Mouse (Mus musculus) layer of hippocampus, adult 2 months (tissue): ENCODE measurements around the gene Slc12a3. TPM values are rescaled to one million over a fixed set of nuclear protein-coding genes. Genes with fewer than 3 reads are reported as not detected.

Source experiments
- DNase-seq, 2 experiments: peaks; one replicate each; pipeline ENCODE4 v3.0.0; 2022; ENCODE audit warnings: low spot score in 2 of 2
- H3K27ac ChIP-seq: fragments of 200-600 bp; 2 replicates; pipeline ENCODE4 v1.8.1; 2022
- H3K4me3 ChIP-seq: fragments of 200-600 bp; 2 replicates; pipeline ENCODE4 v1.8.1; 2022; ENCODE audit warnings: mild to moderate bottlenecking
- CTCF ChIP-seq: fragments of 200-600 bp; conservative IDR thresholded peaks from 2 replicates; pipeline ENCODE4 v1.8.1; 2022; ENCODE audit warnings: antibody characterized with exemption, mild to moderate bottlenecking, moderate library complexity
- long read RNA-seq, 2 experiments: library from polyadenylated mRNA; stranded (forward); transcript quantifications; one replicate each; pipeline ENCODE4 v2.0.0; 2021; ENCODE audit warnings: borderline mapping rate in 2 of 2
- total RNA-seq, 2 experiments: library from RNA; stranded (reverse); gene quantifications; 2 replicates each; pipeline ENCODE4 v1.2.3; 2021

The Slc12a3 gene
- 1 to 10 TPM in 1 of 2 experiments, under 1 TPM in 1; 0.54 to 1.0 TPM for total RNA-seq
- long read RNA-seq, experiment 1: 0 reads
- long read RNA-seq, experiment 2: 0 reads

DNA sequence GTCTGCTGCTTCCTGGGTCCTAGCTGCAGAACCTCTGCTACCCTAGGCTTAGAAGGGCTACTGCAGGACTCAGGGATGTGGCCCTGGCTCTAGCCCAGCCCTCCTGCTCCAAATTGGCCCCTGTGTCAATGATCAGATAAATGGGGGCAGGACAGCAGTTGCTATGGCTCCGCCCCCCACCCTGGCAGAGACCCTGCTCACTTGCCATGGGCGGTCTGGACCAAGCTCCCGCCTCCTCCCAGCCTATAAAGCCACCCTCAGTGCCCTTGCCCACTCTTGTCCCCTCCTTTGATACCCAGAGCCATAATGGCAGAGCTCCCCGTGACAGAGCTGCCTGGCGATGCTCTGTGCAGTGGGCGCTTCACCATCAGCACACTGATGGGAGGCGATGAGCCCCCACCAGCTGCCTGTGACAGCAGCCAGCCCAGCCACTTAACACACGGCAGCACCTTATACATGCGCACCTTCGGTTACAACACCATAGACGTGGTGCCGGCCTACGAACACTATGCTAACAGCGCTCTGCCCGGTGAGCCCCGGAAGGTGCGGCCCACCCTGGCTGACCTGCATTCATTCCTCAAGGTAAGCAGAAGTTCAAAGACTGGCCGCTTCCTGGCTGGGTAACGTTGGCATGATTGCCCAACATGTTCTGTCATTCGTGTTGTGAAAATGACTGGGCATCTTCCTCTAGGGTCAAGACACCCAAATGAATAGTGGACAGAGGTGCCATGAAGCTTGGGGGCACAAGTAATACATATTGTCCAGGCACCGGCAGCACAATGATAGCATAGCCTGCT lies at the start of gene Slc12a3:
TSS of gene Slc12a3 (plus strand) at position 270 of the 797 bp plus-strand sequence.
- no peak for DNase-seq
- no peak for TF ChIP-seq CTCF
- no peak within 1 kb of the TSS for H3K4me3 ChIP-seq
- H3K27ac ChIP-seq: no peak within 1 kb of the TSS

DNA sequence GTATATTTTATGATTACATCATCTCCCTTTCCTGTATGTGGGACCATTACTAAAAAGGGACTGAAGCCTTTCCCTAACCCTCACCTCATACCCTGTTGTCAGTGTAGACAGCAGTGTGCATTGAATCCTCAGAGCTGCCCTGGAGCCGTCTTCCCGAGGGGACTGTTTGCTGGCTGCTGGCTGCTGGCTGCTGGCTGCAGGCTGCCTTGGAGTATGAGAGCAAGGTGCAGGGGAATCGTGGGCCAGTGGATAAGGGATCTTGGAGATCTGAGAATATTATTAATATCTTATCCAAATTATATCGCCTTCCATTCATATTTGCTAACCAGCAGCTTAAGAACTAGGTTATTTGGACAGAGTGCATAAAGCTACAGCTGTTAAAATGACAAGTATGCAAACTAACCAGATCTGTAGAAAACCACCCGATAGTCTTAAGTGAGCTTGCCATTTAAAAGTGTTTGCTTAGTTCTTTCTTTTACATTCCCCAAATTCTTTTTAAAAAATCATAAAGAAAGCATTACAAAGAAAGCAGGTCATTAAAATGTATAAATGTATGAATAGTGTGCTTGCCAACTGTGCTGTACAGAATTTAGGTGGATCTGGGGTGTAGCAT lies 48.9 kb upstream of the Slc12a3 start:
- no peak for TF ChIP-seq CTCF
- no peak for DNase-seq
- no peak overlapping the region for H3K27ac ChIP-seq
- H3K4me3 ChIP-seq: no peak overlapping the region

DNA sequence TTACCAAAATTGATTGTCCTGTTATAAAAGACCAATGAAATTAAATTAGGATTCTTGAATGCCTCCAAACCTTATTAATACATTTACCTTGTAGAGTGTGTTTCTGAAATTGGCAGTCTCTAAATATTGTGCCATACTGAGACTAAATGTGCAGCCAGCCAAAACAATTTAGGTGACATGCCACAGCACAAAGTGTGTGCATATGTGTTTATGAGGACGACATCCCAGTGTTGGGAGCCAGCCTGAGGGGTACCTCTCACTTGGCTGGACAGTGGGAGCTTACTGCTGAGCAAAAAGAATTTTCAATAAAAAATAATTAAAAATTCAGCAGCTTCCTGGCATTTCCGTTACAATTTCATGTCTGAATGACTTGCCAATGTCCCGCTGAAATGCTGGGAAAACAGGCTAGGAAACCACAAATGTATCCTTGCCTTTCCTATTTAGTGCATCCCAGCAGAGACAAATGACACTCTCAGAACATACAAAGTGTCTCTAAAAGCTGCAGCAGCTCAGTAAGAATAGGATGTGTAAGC lies 46.5 kb upstream of the Slc12a3 start:
- Histone ChIP-seq H3K27ac (no peak overlapping the region), H3K4me3 (no peak overlapping the region)
- no peak for TF ChIP-seq CTCF
- no peak for DNase-seq

DNA sequence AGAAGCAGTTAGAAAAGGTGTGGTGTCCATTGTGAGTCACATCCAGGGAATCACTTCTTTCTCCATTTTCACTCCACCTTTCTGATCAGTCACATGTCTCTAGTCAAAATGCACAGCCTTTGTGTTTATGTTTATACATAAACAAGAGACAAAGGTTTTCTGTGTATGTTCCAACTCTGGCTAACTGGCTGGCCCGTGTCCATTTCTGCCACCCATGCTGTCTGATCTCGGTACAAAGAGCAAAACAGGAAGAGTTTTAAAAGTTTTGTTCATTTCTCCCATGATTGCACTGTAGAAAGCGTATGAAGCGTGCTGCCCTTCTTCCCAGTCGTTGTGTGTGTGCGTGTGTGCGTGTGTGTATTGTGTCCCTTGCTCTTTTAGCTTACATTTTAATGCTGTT lies 44.8 kb upstream of the Slc12a3 start:
- Histone ChIP-seq H3K4me3 (no peak overlapping the region), H3K27ac (no peak overlapping the region)
- TF ChIP-seq CTCF: no peak
- no peak for DNase-seq

DNA sequence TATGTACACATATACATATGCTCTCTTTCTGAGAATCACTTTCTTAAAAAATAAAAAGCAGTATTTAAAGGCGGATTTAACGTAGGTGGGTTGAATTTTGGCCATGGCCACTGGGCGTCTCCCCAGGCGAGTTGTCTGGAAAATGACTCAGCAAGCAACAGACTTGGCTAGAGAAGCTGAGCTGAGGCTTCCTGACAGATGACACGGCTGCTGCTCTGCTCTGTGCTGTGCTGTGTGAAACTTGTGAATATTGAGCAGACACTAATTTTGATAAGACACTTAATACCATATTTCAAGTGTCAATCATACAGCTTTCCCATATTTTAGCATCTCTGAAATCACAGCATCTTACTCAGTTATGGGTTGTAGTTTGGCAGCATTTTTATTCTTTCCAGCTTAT lies 38.4 kb upstream of the Slc12a3 start:
- H3K4me3 ChIP-seq: no peak overlapping the region
- peak overlapping the region; percentile 58 for H3K27ac ChIP-seq
- peak in 1 of 2 experiments; percentile 39 for DNase-seq
- TF ChIP-seq CTCF: no peak

DNA sequence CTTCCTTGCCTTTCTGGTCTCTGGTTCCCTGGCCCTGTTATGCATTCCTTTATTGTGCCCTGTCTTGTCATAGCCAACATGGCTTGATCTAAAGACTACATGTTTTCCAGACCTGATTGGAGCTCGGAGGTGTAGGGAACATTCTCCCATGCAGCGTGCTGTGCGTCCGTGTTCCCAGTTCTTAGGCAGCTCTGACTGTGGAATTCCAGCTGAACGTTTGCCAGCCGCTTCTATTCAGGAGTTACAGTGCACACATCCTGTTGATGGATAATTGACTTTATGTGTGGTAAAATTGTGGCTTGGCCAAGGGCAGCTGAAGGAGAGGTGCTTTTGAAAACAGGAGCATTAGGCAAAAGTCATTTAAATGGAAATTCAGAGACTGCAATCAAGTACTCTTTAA lies 36.9 kb upstream of the Slc12a3 start:
- TF ChIP-seq CTCF: no peak
- H3K27ac ChIP-seq: no peak overlapping the region

DNA sequence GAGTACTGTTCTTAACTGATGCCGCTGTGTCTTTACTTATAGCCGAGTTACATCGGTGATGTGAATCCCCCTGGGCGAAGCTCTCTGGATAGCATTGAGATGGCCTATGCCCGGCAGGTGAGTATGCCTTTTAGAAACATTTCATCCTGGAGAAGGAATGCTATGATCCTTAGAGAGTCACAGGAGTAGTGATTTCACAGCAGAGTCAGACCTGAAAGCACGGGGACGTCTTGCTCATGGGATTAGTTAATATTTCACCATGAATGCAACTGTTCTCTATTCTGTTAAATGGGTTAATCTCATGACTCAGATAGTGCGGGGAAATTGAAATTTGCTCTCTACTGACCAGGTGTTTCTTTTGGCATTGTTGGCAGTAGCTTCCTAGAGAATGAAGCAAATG lies 36.4 kb upstream of the Slc12a3 start:
- no peak overlapping the region for H3K27ac ChIP-seq
- no peak for TF ChIP-seq CTCF
- no peak overlapping the region for H3K4me3 ChIP-seq
- DNase-seq: no peak

More for the DNA sequence above, 36.9 kb upstream of the Slc12a3 start:
- DNase-seq: peak in 1 of 2 experiments; percentile 23
- H3K4me3 ChIP-seq: no peak overlapping the region

DNA sequence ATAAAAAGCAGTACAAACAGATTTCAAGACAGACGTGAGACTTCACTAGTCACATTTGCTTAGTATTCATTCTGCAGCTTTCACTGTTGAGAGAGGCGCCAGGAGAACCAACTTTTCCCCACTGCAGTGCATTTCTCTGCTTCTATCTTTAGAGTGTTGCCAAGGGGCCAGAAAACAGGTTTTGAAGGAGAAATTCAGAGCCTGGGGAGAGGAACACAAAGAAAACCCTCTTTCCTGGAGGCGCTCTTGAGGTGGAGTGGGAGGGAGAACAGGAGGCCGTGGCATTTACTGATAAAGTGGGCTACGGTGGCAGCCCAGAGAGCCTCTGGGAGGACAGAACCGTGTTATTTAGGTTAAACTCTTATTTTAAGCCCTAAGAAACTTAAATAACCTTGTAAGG lies 33.3 kb upstream of the Slc12a3 start:
- peak in 1 of 2 experiments; percentile 19 for DNase-seq
- Histone ChIP-seq H3K27ac (peak overlapping the region; percentile 21; the same call in 1 of the 2 replicates), H3K4me3 (no peak overlapping the region)
- no peak for TF ChIP-seq CTCF

DNA sequence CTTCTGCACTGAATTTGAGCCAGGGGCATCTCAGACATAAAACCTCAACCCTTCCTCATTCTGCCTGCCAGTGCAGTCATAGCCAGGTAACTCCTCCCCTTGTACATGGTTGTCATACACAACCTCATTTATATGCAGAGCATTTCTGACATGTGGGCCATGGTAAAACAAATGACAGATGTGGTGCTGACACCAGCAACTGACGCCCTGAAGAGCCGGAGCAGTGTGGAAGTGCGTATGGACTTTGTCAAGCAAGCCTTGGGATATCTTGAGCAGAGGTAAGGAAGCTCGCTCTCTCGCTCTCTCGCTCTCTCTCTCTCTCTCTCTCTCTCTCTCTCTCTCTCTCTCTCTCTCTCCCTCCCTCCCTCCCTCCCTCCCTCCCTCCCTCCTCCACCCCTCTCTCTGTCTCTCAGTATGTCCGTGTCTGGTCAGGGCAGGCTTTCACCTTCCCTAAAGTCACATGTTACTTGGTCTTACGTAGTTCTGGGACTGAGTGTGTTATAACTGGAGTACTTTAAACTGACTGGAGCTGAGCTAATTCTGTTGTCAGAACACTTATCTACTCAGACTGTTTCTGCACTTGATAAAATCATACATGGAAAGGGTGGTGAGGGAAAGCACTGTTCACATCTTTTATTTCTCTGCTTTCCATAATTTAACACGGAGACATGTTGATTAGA lies 32.5 kb upstream of the Slc12a3 start:
- Histone ChIP-seq H3K4me3 (no peak overlapping the region), H3K27ac (peak overlapping the region; percentile 21; the same call in 1 of the 2 replicates)
- no peak for DNase-seq
- TF ChIP-seq CTCF: no peak

DNA sequence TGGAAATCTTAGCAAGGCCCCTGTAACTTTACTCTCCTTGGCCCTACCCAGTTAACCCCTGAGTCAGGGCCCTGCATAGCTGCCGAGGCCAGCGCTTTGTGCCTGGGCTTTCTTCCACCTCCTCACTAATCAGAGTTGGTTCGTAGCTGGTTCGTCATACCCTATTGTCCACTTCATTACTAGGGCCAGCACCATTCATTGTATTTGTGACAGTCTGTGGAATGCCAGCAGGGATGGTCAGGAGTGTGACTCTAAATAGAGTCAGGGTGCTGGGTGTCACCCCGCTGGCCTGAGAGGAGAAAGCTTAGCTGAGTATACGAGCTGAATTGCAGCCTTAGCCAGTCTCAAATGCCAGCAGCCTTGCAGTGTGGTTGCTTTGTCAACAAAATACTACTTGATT lies 31.9 kb upstream of the Slc12a3 start:
- Histone ChIP-seq H3K27ac (no peak overlapping the region), H3K4me3 (no peak overlapping the region)
- DNase-seq: no peak
- no peak for TF ChIP-seq CTCF

DNA sequence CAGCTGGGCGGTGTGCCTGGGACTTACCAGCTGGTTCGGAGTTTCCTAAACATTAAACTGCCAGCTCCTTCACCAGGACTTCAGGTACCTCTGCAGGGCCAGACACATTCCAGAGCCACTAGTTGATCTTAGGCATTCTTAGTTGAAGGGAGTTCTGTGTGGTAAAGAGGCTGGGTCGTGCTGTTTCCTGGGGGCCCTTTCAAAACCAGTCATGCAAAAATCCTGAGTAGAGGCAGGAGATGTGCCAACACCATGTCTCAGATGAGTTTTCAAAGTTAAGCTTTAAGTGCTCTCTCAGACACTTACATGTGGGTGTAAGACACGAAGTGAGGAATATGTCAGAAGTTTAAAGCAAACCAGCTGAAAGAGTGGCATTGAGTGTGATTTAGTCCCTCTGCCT lies 28.2 kb upstream of the Slc12a3 start:
- no peak overlapping the region for H3K4me3 ChIP-seq
- H3K27ac ChIP-seq: no peak overlapping the region
- no peak for DNase-seq
- no peak for TF ChIP-seq CTCF

DNA sequence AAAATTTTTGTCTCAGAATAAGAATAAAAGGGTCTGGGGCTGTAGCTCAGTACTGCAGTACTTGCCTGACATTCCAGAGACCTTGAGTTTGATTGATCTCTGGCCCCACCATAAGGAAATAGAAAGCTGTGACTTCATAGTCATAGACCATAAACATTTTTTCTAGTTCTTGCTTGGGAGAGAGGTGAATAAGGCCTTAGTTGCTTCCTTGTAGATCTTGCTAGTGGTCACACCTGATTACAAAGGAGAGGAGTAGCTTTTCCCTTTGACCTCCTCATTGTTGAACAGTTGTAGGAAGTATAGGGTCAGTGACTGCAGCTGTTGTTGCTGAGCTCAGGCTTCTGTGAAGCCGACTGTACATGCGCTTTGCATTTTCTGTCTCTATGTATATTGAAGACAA lies 24.6 kb upstream of the Slc12a3 start:
- no peak for TF ChIP-seq CTCF
- H3K4me3 ChIP-seq: no peak overlapping the region
- no peak for DNase-seq
- H3K27ac ChIP-seq: no peak overlapping the region

DNA sequence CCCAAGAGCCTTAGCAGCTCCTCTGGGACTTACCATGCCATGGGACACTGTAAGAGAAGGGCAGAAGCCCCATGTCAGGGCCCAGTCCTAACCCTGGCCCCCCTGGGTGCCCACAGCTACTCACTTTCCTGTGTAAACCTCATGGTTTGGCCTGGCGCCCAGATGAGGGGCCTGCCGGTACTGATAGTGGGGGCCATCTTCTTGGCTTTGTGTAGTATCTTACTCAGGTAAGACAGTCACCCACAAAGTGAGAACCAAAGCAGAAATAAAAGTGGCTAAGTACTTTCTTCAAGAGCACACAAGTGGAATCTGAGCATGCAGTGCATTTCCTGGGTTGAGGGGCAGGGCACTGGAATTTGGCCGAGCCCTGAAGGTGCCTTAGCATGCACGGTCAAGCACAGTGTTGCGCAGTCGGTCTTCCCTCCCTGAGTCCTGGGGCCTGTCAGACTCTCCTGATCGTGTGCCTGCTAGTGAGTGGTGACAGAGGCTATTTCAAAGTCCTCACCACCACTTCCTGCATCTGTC lies 21.9 kb upstream of the Slc12a3 start:
- TF ChIP-seq CTCF: no peak
- H3K4me3 ChIP-seq: no peak overlapping the region
- DNase-seq: no peak
- no peak overlapping the region for H3K27ac ChIP-seq
